In the genomic region with DNA sequence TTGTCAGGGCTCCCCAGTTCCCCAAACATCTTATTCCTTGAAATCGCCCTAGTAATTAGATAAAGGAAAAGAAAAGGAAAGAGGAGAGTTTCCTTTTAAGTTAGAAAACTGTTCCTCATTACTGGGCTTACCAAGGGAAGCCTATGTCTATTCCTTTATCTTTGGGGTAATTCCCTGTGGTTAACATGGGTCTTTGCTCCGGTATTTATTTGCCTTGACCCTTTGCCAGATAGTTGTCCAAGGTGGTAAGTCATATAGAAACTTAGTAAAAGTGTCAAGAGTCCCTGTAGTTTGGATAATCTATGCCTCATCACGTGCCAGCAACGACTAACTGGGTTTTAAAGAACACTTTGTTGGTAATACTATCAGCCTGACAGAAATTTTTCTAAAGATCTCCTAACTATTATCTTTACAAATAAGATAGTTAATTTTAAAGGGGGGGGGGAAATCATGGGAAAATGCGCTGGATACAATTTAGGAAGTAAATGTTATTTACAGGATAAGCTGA, we compare ENCODE assay signal across 13 mouse cellular contexts. TPM values are rescaled to one million over a fixed set of nuclear protein-coding genes. Genes with fewer than 3 reads are reported as not detected.
DNase-seq lines count a peak whose midpoint lies in the region; ATAC-seq and TF ChIP-seq lines count a peak whose summit lies in the region.
"Had no signal": no experiment of that assay in that cellular context is flagged by ENCODE, and none has a peak within 500 bp of the region (broad histone marks: within the 10 kb centered on the region; RNA-seq: fewer than 3 reads in every experiment).

No protein-coding gene starts in this region.

- no peak for ATAC-seq in heart, embryonic 16.5 days (replicated peaks; ENCODE audit: extremely low read depth, insufficient read depth, low FRiP score)
- no peak for ATAC-seq in embryonic facial prominence, embryonic 12.5 days (ENCODE audit: insufficient number of reproducible peaks, insufficient read depth, low FRiP score, low TSS enrichment)
- no peak for ATAC-seq in hindbrain, postnatal 0 days
- ATAC-seq in midbrain, embryonic 14.5 days (ENCODE audit: low FRiP score, low TSS enrichment), result no peak

- no peak overlapping the region for H3K9ac ChIP-seq in heart, embryonic 16.5 days (ENCODE audit: low read length)
- peak overlapping the region; percentile 85 for H3K9ac ChIP-seq in embryonic facial prominence, embryonic 12.5 days
- no peak overlapping the region; the same call in 1 of the 2 replicates for H3K9ac ChIP-seq in hindbrain, postnatal 0 days (replicated peaks; ENCODE audit: low read length)
- peak overlapping the region; percentile 70 for H3K9ac ChIP-seq in midbrain, embryonic 14.5 days (replicated peaks; ENCODE audit: low read length)

- DNase-seq in heart, adult 9 months (ENCODE audit: low spot score in 2 of 2), result no peak
- DNase-seq in hindbrain, postnatal 0 days (ENCODE audit: low spot score), result no peak
- peak; percentile 8 for DNase-seq in midbrain, embryonic 14.5 days
- DNase-seq in spleen, postnatal 10 days (ENCODE audit: low spot score in 2 of 2), result no peak
- no peak for DNase-seq in gastrocnemius, adult 8-10 months (ENCODE audit: low spot score in 2 of 2)
- no peak for DNase-seq in thymus, postnatal 4 days
- DNase-seq: thymus, adult 18-20 months had no signal

- H3K4me1 ChIP-seq in heart, embryonic 16.5 days (ENCODE audit: control insufficient read depth, insufficient read depth, low read length), result peaks cover 13% of the 10 kb centered on the region
- peaks cover 5% of the 10 kb centered on the region; the same call in 1 of the 2 replicates for H3K4me1 ChIP-seq in embryonic facial prominence, embryonic 12.5 days
- peaks cover 14% of the 10 kb centered on the region for H3K4me1 ChIP-seq in hindbrain, postnatal 0 days (ENCODE audit: insufficient read depth, low read length)
- H3K4me1 ChIP-seq in midbrain, embryonic 14.5 days (ENCODE audit: control insufficient read depth, insufficient read depth, low read length), result peaks cover 11% of the 10 kb centered on the region; the same call in 1 of the 2 replicates

- H3K4me3 ChIP-seq in heart, embryonic 16.5 days (ENCODE audit: low read length), result peak overlapping the region; percentile 59
- H3K4me3 ChIP-seq in embryonic facial prominence, embryonic 12.5 days, result peak overlapping the region; percentile 70
- peak overlapping the region; percentile 49 for H3K4me3 ChIP-seq in hindbrain, postnatal 0 days (ENCODE audit: low read length)
- peak overlapping the region; percentile 55 for H3K4me3 ChIP-seq in midbrain, embryonic 14.5 days (replicated peaks; ENCODE audit: low read depth, low read length)

- 0 out of 2 replicates have a peak, but pooled peaks cover 4% of the 10 kb centered on the region for H3K9me3 ChIP-seq in heart, embryonic 16.5 days (replicated peaks; ENCODE audit: control insufficient read depth, low read length)
- H3K9me3 ChIP-seq in embryonic facial prominence, embryonic 12.5 days, result no peaks in the 10 kb centered on the region
- no peaks in the 10 kb centered on the region for H3K9me3 ChIP-seq in hindbrain, postnatal 0 days (ENCODE audit: low read length)
- H3K9me3 ChIP-seq in midbrain, embryonic 14.5 days (ENCODE audit: control insufficient read depth, low read length), result no peaks in the 10 kb centered on the region

- 37% methylated on average over 5 of the region's 5 CpGs for WGBS in heart, embryonic 16.5 days
- 9% methylated on average over 5 of the region's 5 CpGs for WGBS in embryonic facial prominence, embryonic 12.5 days
- 26% methylated on average over 5 of the region's 5 CpGs for WGBS in hindbrain, postnatal 0 days
- WGBS in midbrain, embryonic 14.5 days, result 21% methylated on average over 5 of the region's 5 CpGs

- H3K36me3 ChIP-seq in heart, embryonic 16.5 days (ENCODE audit: control insufficient read depth, insufficient read depth), result no peaks in the 10 kb centered on the region
- H3K36me3 ChIP-seq in embryonic facial prominence, embryonic 12.5 days, result no peaks in the 10 kb centered on the region
- no peaks in the 10 kb centered on the region for H3K36me3 ChIP-seq in hindbrain, postnatal 0 days (ENCODE audit: insufficient read depth, low read length)
- H3K36me3 ChIP-seq in midbrain, embryonic 14.5 days (ENCODE audit: control insufficient read depth, insufficient read depth, low read length), result no peaks in the 10 kb centered on the region

- peaks cover 28% of the 10 kb centered on the region for H3K27me3 ChIP-seq in heart, embryonic 16.5 days (ENCODE audit: control insufficient read depth, insufficient read depth, low read length)
- H3K27me3 ChIP-seq in embryonic facial prominence, embryonic 12.5 days, result 0 out of 2 replicates have a peak, but pooled peaks cover 2% of the 10 kb centered on the region
- H3K27me3 ChIP-seq in hindbrain, postnatal 0 days (ENCODE audit: insufficient read depth, low read length), result peaks cover 7% of the 10 kb centered on the region; the same call in 1 of the 2 replicates
- H3K27me3 ChIP-seq in midbrain, embryonic 14.5 days (ENCODE audit: control insufficient read depth, insufficient read depth, low read length), result no peaks in the 10 kb centered on the region
- H3K27me3 ChIP-seq: CH12.LX had no signal

- peak overlapping the region; percentile 99 for H3K4me2 ChIP-seq in heart, embryonic 16.5 days (ENCODE audit: low read depth, low read length)
- peak overlapping the region; percentile 99 for H3K4me2 ChIP-seq in embryonic facial prominence, embryonic 12.5 days (replicated peaks)
- H3K4me2 ChIP-seq in hindbrain, postnatal 0 days (ENCODE audit: low read depth, low read length), result peak overlapping the region; percentile 99
- peak overlapping the region; percentile 100 for H3K4me2 ChIP-seq in midbrain, embryonic 14.5 days (ENCODE audit: low read length)

- no peak overlapping the region for H3K27ac ChIP-seq in heart, embryonic 16.5 days (ENCODE audit: low read length)
- peak overlapping the region; percentile 84; the same call in 1 of the 2 replicates for H3K27ac ChIP-seq in embryonic facial prominence, embryonic 12.5 days
- no peak overlapping the region for H3K27ac ChIP-seq in hindbrain, postnatal 0 days
- no peak overlapping the region for H3K27ac ChIP-seq in midbrain, embryonic 14.5 days (replicated peaks; ENCODE audit: low read depth, low read length)
- H3K27ac ChIP-seq: layer of hippocampus, adult 2 months had no signal

- no peak for TF ChIP-seq CTCF in hindbrain, postnatal 0 days (IDR thresholded peaks at IDR 0.05; ENCODE audit: low read depth)

RNA-seq across cellular contexts. Expression of gene F930015N05Rik, which starts 0.4 kb away (rescaled TPM):
- 0.16 TPM in 1 of 2 replicates, not detected in the other for polyA plus RNA-seq in heart, embryonic 16.5 days (2015; fragmentation: Nextera tagmentation; extraction: Ambion mirVana)
- polyA plus RNA-seq in embryonic facial prominence, embryonic 12.5 days (2016; fragmentation: Nextera tagmentation; extraction: Ambion mirVana), result 5.0 and 7.5 TPM in 2 replicates
- 0.99 and 1.4 TPM in 2 replicates for total RNA-seq in hindbrain, postnatal 0 days (2014; rRNA removed)
- polyA plus RNA-seq in hindbrain, postnatal 0 days (2015; fragmentation: Nextera tagmentation; extraction: Ambion mirVana), result 1.3 and 1.5 TPM in 2 replicates
- polyA plus RNA-seq in midbrain, embryonic 14.5 days (2014; fragmentation: Nextera tagmentation; extraction: Ambion mirVana), result 1.8 and 2.3 TPM in 2 replicates
- total RNA-seq in gastrocnemius, adult 8-10 months (2022), result not detected
- total RNA-seq: adrenal gland, postnatal 36 days; CH12.LX; neutrophil, adult 5-6 weeks had no signal

RNA-seq across cellular contexts. Expression of gene Hs3st3a1, which starts 1.7 kb away (rescaled TPM):
- polyA plus RNA-seq in heart, embryonic 16.5 days (2015; fragmentation: Nextera tagmentation; extraction: Ambion mirVana), result 0.11 and 0.25 TPM in 2 replicates
- polyA plus RNA-seq in embryonic facial prominence, embryonic 12.5 days (2016; fragmentation: Nextera tagmentation; extraction: Ambion mirVana), result 4.6 and 4.7 TPM in 2 replicates
- total RNA-seq in hindbrain, postnatal 0 days (2014; rRNA removed), result 3.0 and 4.7 TPM in 2 replicates
- polyA plus RNA-seq in hindbrain, postnatal 0 days (2015; fragmentation: Nextera tagmentation; extraction: Ambion mirVana), result 0.54 and 0.80 TPM in 2 replicates
- polyA plus RNA-seq in midbrain, embryonic 14.5 days (2014; fragmentation: Nextera tagmentation; extraction: Ambion mirVana), result 2.6 and 2.7 TPM in 2 replicates
- total RNA-seq in gastrocnemius, adult 8-10 months (2022), result under 1 TPM; 0.19 to 0.38 (median 0.24) TPM
- total RNA-seq: CH12.LX; neutrophil, adult 5-6 weeks had no signal

Comparison
In these comparisons a context has a peak if more than half of its experiments do, and no peak if none do; other contexts are left out.
1. H3K9ac ChIP-seq: peak in embryonic facial prominence, embryonic 12.5 days (single experiment) and midbrain, embryonic 14.5 days (single experiment); none in heart, embryonic 16.5 days (single experiment) and hindbrain, postnatal 0 days (single experiment).
2. Peak in every context shown above with its lines, with median percentiles within 50 percentile points of each other: H3K4me2 ChIP-seq and H3K4me3 ChIP-seq.